Mouse (Mus musculus) MEL (cell line): Measurements from ENCODE around the gene Trpv4.

Source experiments
- CHD2 ChIP-seq: IDR thresholded peaks from 2 replicates; pipeline ENCODE4 v1.6.1; 2011; ENCODE audit warnings: low read length, improper control_type of control experiment
- CTCF ChIP-seq, 3 experiments: IDR thresholded peaks in 2 of 3; conservative IDR thresholded peaks in 1 of 3; 2 replicates each; pipeline ENCODE4 v1.5.1; 2011 to 2012; ENCODE audit warnings: low read length in 3 of 3, low read depth in 2 of 3, mild to moderate bottlenecking in 2 of 3, improper control_type of control experiment in 1 of 3, inconsistent platforms in 1 of 3, mixed read lengths in 1 of 3, moderate library complexity in 1 of 3; ENCODE audit not compliant: control insufficient read depth in 1 of 3, insufficient read depth in 1 of 3, poor library complexity in 1 of 3, severe bottlenecking in 1 of 3
- KAT2A ChIP-seq: conservative IDR thresholded peaks from 2 replicates; pipeline ENCODE4 v1.6.1; 2012; ENCODE audit warnings: low read depth, low read length, improper control_type of control experiment, inconsistent platforms
- POLR2A ChIP-seq, 2 experiments: IDR thresholded peaks; 2 replicates each; pipeline ENCODE4 v1.6.1; 2011 to 2012; ENCODE audit warnings: low read length in 2 of 2, mild to moderate bottlenecking in 2 of 2, control low read depth in 1 of 2, improper control_type of control experiment in 1 of 2, low read depth in 1 of 2, moderate library complexity in 1 of 2; ENCODE audit not compliant: control insufficient read depth in 1 of 2, insufficient read depth in 1 of 2, poor library complexity in 1 of 2
- USF1 ChIP-seq: IDR thresholded peaks from 2 replicates; pipeline ENCODE4 v1.6.1; 2014; ENCODE audit warnings: low read depth, mild to moderate bottlenecking, inconsistent platforms, low read length, improper control_type of control experiment, moderate library complexity
- ZC3H11A ChIP-seq: IDR thresholded peaks from 2 replicates; pipeline ENCODE4 v1.6.1; 2012; ENCODE audit warnings: low read depth, mild to moderate bottlenecking, inconsistent platforms, low read length, improper control_type of control experiment

GRCm38 (mm10) chr5:114680676-114681285, 22.6 kb upstream of the Trpv4 start:
- TF ChIP-seq CTCF (IDR thresholded peaks at IDR 0.05 in 2 of 3, conservative IDR thresholded peaks at IDR 0.05 in 1 of 3; ENCODE audit: control insufficient read depth in 1 of 3, insufficient read depth in 1 of 3, low read depth in 2 of 3, low read length in 3 of 3, poor library complexity in 1 of 3, severe bottlenecking in 1 of 3) = no peak
- no peak for TF ChIP-seq USF1
- TF ChIP-seq POLR2A (IDR thresholded peaks at IDR 0.05; ENCODE audit: control insufficient read depth in 1 of 2, insufficient read depth in 1 of 2, low read depth in 1 of 2, low read length in 2 of 2, poor library complexity in 1 of 2) = no peak
- no peak for TF ChIP-seq ZC3H11A
- no peak for TF ChIP-seq KAT2A
- no peak for TF ChIP-seq CHD2
